Mouse (Mus musculus): ENCODE results near the gene Tsen34. TPM values are rescaled to one million over a fixed set of nuclear protein-coding genes. Genes with fewer than 3 reads are reported as not detected.
"Not testable (repeated sequence)": the region's sequence is repeated elsewhere in the genome, so short reads cannot be mapped to it uniquely, and the experiment has no call there.

Gene Tsen34
- total and polyA plus RNA-seq, 3 experiments: 16.0 to 21.7 TPM; not detected in 1

GRCm38 (mm10) chr7:3693809-3694075 is 1.1 kb downstream of the Tsen34 start (continued):
- no peak for TF ChIP-seq E2F4 (IDR thresholded peaks at IDR 0.05; ENCODE audit: borderline replicate concordance, low read depth, low read length)
- TF ChIP-seq POLR2A (IDR thresholded peaks at IDR 0.05; ENCODE audit: control insufficient read depth in 1 of 2, insufficient read depth in 1 of 2, low read depth in 1 of 2, low read length in 2 of 2, poor library complexity in 1 of 2): peak in 1 of 2 experiments; percentile 3; a peak in 1 of 4 replicates
- no peak; the same call in 1 of the 2 replicates for TF ChIP-seq TBP (IDR thresholded peaks at IDR 0.05; ENCODE audit: low read depth, low read length)
- no peak for TF ChIP-seq MAZ (IDR thresholded peaks at IDR 0.05; ENCODE audit: low read depth, low read length)
- no peak for TF ChIP-seq TCF12 (IDR thresholded peaks at IDR 0.05; ENCODE audit: low read depth, low read length)
- TF ChIP-seq JUND (IDR thresholded peaks at IDR 0.05; ENCODE audit: low read depth, low read length): no peak
- TF ChIP-seq SMC3 (IDR thresholded peaks at IDR 0.05; ENCODE audit: low read depth, low read length): no peak
- peak; percentile 33; the same call in 1 of the 2 replicates for TF ChIP-seq MAX (IDR thresholded peaks at IDR 0.05; ENCODE audit: low read length)

- peaks cover 0 to 7% of the 10 kb centered on the region in 2 experiments; a peak in 3 of 4 replicates for H3K36me3 ChIP-seq (ENCODE audit: control insufficient read depth in 1 of 2, insufficient read depth in 2 of 2, low read length in 2 of 2)
- H3K27ac ChIP-seq (ENCODE audit: control insufficient read depth, low read depth, low read length): peak overlapping the region; percentile 92
- peaks cover 7% of the 10 kb centered on the region; the same call in 1 of the 2 replicates for H3K79me2 ChIP-seq (ENCODE audit: control insufficient read depth, insufficient read depth, low read length, poor library complexity)
- H3K4me3 ChIP-seq (ENCODE audit: control insufficient read depth in 1 of 2, insufficient read depth in 1 of 2, low read depth in 2 of 2, low read length in 2 of 2): peak overlapping the region; percentile 73 to 79
- H3K9me3 ChIP-seq (replicated peaks; ENCODE audit: insufficient read depth, low read length): no peaks in the 10 kb centered on the region
- no peaks in the 10 kb centered on the region for H3K27me3 ChIP-seq (ENCODE audit: control insufficient read depth in 1 of 2, insufficient read depth in 2 of 2, low read length in 2 of 2)
- TF ChIP-seq MXI1 (IDR thresholded peaks at IDR 0.05; ENCODE audit: low read depth, low read length) (peak; percentile 7; the same call in 1 of the 2 replicates), NELFE (IDR thresholded peaks at IDR 0.05; ENCODE audit: low read depth, low read length) (peak; percentile 23; the same call in 1 of the 2 replicates), RCOR1 (IDR thresholded peaks at IDR 0.05; ENCODE audit: low read depth, low read length) (0 out of 2 replicates have a peak, but pooled peaks have one; percentile 31), MAX (IDR thresholded peaks at IDR 0.05; ENCODE audit: low read length) (peak; percentile 4; the same call in 1 of the 2 replicates), MAZ (IDR thresholded peaks at IDR 0.05; ENCODE audit: low read depth, low read length) (no peak; the same call in 1 of the 2 replicates)
- peaks cover 4 to 17% of the 10 kb centered on the region in 2 experiments; a peak in 3 of 4 replicates for H3K4me1 ChIP-seq (ENCODE audit: control insufficient read depth in 1 of 2, insufficient read depth in 2 of 2, low read length in 2 of 2)
- DNase-seq (ENCODE audit: low read depth, low spot score): peak; percentile 94
- peak overlapping the region; percentile 84 for H3K9ac ChIP-seq (ENCODE audit: control insufficient read depth, low read depth, low read length, poor library complexity, severe bottlenecking)
These were observed 1.6 kb downstream of the Tsen34 start for GRCm38 (mm10) chr7:3694076-3694948.

- not testable (repeated sequence) for H3K27ac ChIP-seq (ENCODE audit: control insufficient read depth, low read depth, low read length); H3K27me3 ChIP-seq (ENCODE audit: control insufficient read depth in 1 of 2, insufficient read depth in 2 of 2, low read length in 2 of 2); H3K36me3 ChIP-seq (ENCODE audit: control insufficient read depth in 1 of 2, insufficient read depth in 2 of 2, low read length in 2 of 2); DNase-seq (ENCODE audit: low read depth, low spot score); H3K79me2 ChIP-seq (ENCODE audit: control insufficient read depth, insufficient read depth, low read length, poor library complexity); H3K9me3 ChIP-seq (replicated peaks; ENCODE audit: insufficient read depth, low read length)
- Histone ChIP-seq H3K4me1 (ENCODE audit: control insufficient read depth in 1 of 2, insufficient read depth in 2 of 2, low read length in 2 of 2) (peaks cover 4 to 17% of the 10 kb centered on the region in 2 experiments; a peak in 3 of 4 replicates), H3K9ac (ENCODE audit: control insufficient read depth, low read depth, low read length, poor library complexity, severe bottlenecking) (peak overlapping the region; percentile 84), H3K4me3 (ENCODE audit: control insufficient read depth in 1 of 2, insufficient read depth in 1 of 2, low read depth in 2 of 2, low read length in 2 of 2) (peak overlapping the region; percentile 73 to 79)
- TF ChIP-seq CHD1 (IDR thresholded peaks at IDR 0.05; ENCODE audit: low read depth, low read length): 0 out of 2 replicates have a peak, but pooled peaks have one; percentile 11
These were observed 2.3 kb downstream of the Tsen34 start for GRCm38 (mm10) chr7:3694949-3695305.

All from MEL (cell line).